Mouse (Mus musculus) gastrocnemius, adult 2 months (tissue): Measurements from ENCODE around the gene Prpf3. TPM values are rescaled to one million over a fixed set of nuclear protein-coding genes. Genes with fewer than 3 reads are reported as not detected.

Experiments used
- DNase-seq: peaks from one replicate; pipeline ENCODE4 v3.0.0; 2022
- H3K27ac ChIP-seq: fragments of 200-600 bp; 2 replicates; pipeline ENCODE4 v1.8.1; 2022; ENCODE audit warnings: mild to moderate bottlenecking
- H3K4me3 ChIP-seq: fragments of 200-600 bp; 2 replicates; pipeline ENCODE4 v1.8.1; 2022; ENCODE audit warnings: mild to moderate bottlenecking, moderate library complexity
- CTCF ChIP-seq: fragments of 200-600 bp; IDR thresholded peaks from 2 replicates; pipeline ENCODE4 v1.8.1; 2022; ENCODE audit warnings: antibody characterized with exemption, mild to moderate bottlenecking, moderate library complexity
- intact Hi-C: fragments of 180-260 bp; cut with DNase I; formaldehyde crosslinking; loops from one replicate; pipeline ENCODE4 v1.15.1; 2025
- total RNA-seq, 2 experiments: library from RNA; stranded (reverse); gene quantifications; 2 replicates each; pipeline ENCODE4 v1.2.3; 2021

Gene Prpf3
- total RNA-seq, 2 experiments from 2014 or later, result 18.2 to 18.3 TPM

- DNase-seq, result no peak
- TF ChIP-seq CTCF, result no peak
- intact Hi-C loops, result no loop called here
- Histone ChIP-seq H3K27ac (peak overlapping the region; percentile 17; the same call in 1 of the 2 replicates), H3K4me3 (no peak overlapping the region)
Observed at GRCm38 (mm10) chr3:95798756-95799155, 56.9 kb downstream of the Prpf3 start.

- H3K4me3 ChIP-seq, result no peak overlapping the region
- DNase-seq, result no peak
- intact Hi-C loops, result no loop called here
- H3K27ac ChIP-seq, result no peak overlapping the region
- TF ChIP-seq CTCF, result no peak
Observed at GRCm38 (mm10) chr3:95794299-95794698, 61.4 kb downstream of the Prpf3 start.

GRCm38 (mm10) chr3:95793662-95794061, 62.0 kb downstream of the Prpf3 start:
- intact Hi-C loops, result no loop called here
- no peak overlapping the region for H3K4me3 ChIP-seq
- TF ChIP-seq CTCF, result no peak

GRCm38 (mm10) chr3:95785501-95785900, 70.2 kb downstream of the Prpf3 start:
- intact Hi-C loops, result no loop called here
- no peak overlapping the region for H3K27ac ChIP-seq
- TF ChIP-seq CTCF, result no peak
- H3K4me3 ChIP-seq, result no peak overlapping the region
- DNase-seq, result no peak

More at GRCm38 (mm10) chr3:95793662-95794061, 62.0 kb downstream of the Prpf3 start:
- H3K27ac ChIP-seq, result no peak overlapping the region
- DNase-seq, result no peak

Other genes starting within 250 kb of the Prpf3 start
- gene Ensa, start 230.9 kb downstream of the Prpf3 start, total RNA-seq, result 100 to 1,000 TPM in 1 of 2 experiments, 10 to 100 TPM in 1; 97.2 to 102 TPM
- 100 to 1,000 TPM; 110 to 123 TPM for gene Mcl1, start 197.1 kb downstream of the Prpf3 start, total RNA-seq
- 10 to 100 TPM; 17.2 to 32.0 TPM for gene Adamtsl4, start 168.0 kb downstream of the Prpf3 start, total RNA-seq
- 10 to 100 TPM; 18.0 to 23.0 TPM for gene Ecm1, start 116.3 kb downstream of the Prpf3 start, total RNA-seq
- 10 to 100 TPM; 23.0 to 30.8 TPM for gene Tars2, start 95.7 kb downstream of the Prpf3 start, total RNA-seq
- 10 to 100 TPM; 32.4 to 35.2 TPM for gene Rprd2, start 37.0 kb downstream of the Prpf3 start, total RNA-seq
- gene Mrps21, start 15.6 kb upstream of the Prpf3 start, total RNA-seq, result 100 to 1,000 TPM; 303 to 336 TPM
- 1 to 10 TPM; 2.7 to 9.3 TPM for gene Ciart, start 26.4 kb upstream of the Prpf3 start, total RNA-seq
- gene BC028528, start 36.1 kb upstream of the Prpf3 start, total RNA-seq, result 1 to 10 TPM; 1.4 to 2.1 TPM
- 10 to 100 TPM; 41.0 to 50.3 TPM for gene Aph1a, start 38.1 kb upstream of the Prpf3 start, total RNA-seq
- 100 to 1,000 TPM in 1 of 2 experiments, 10 to 100 TPM in 1; 81.2 to 115 TPM for gene Car14, start 48.8 kb upstream of the Prpf3 start, total RNA-seq
- 10 to 100 TPM; 76.4 to 89.9 TPM for gene Anp32e, start 73.4 kb upstream of the Prpf3 start, total RNA-seq
- gene Plekho1, start 140.1 kb upstream of the Prpf3 start, total RNA-seq, result 10 to 100 TPM; 14.2 to 19.3 TPM
- 10 to 100 TPM; 15.0 to 22.7 TPM for gene Vps45, start 202.6 kb upstream of the Prpf3 start, total RNA-seq
- 10 to 100 TPM; 54.6 to 58.3 TPM for gene Otud7b, start 248.6 kb upstream of the Prpf3 start, total RNA-seq